Mouse (Mus musculus) lung, adult 2 months (tissue): ENCODE measurements at regions not wholly inside any gene's neighbourhood (a gene's known extent, or its start where the extent isn't known, plus 50 kb on each side); places are given as distances from the start of the nearest gene placed in this dataset.

Source experiments
- DNase-seq: peaks from one replicate; pipeline ENCODE4 v3.0.0; 2022
- H3K4me1 ChIP-seq: fragments of 200-500 bp; 2 replicates; pipeline ENCODE4 v1.6.1; 2011; ENCODE audit warnings: low read length; ENCODE audit not compliant: control insufficient read depth, insufficient read depth
- H3K4me3 ChIP-seq: fragments of 200-500 bp; replicated peaks from 2 replicates; pipeline ENCODE3; 2011; ENCODE audit warnings: low read depth, mild to moderate bottlenecking, control low read depth, low read length; ENCODE audit errors: extremely low read depth
- CTCF ChIP-seq: fragments of 200-500 bp; IDR thresholded peaks from 2 replicates; pipeline ENCODE4 v1.5.1; 2011; ENCODE audit warnings: mild to moderate bottlenecking, low read length, control low read depth; ENCODE audit not compliant: insufficient read depth
- POLR2A ChIP-seq: fragments of 200-500 bp; IDR thresholded peaks from 2 replicates; pipeline ENCODE4 v1.6.1; 2011; ENCODE audit warnings: low read depth, mild to moderate bottlenecking, control low read depth, low read length, borderline replicate concordance; ENCODE audit errors: extremely low read depth
- WGBS: fragments of 180-500 bp; shearing (Covaris S2); methylation state at CpG from one replicate; pipeline ENCODE4 v1.1.7; 2018; 5-methylcytosine and 5-hydroxymethylcytosine counted together

- no peak for DNase-seq
- no peaks in the 10 kb centered on the region for H3K4me1 ChIP-seq
- WGBS = 80% methylated on average over 4 of the region's 4 CpGs
- H3K4me3 ChIP-seq = no peak overlapping the region
- TF ChIP-seq CTCF (no peak), POLR2A (no peak)
Observed at GRCm38 (mm10) chr13:84741231-84741630, 448.0 kb upstream of the Ccnh start.

GRCm38 (mm10) chr13:84748331-84748730 lies 440.9 kb upstream of the Ccnh start:
- TF ChIP-seq POLR2A (no peak), CTCF (no peak)
- Histone ChIP-seq H3K4me1 (no peaks in the 10 kb centered on the region), H3K4me3 (no peak overlapping the region)
- no peak for DNase-seq
- WGBS = 76% methylated on average over 2 of the region's 2 CpGs

- no peak for DNase-seq
- Histone ChIP-seq H3K4me1 (no peaks in the 10 kb centered on the region), H3K4me3 (no peak overlapping the region)
- 95% methylated on average over 1 of the region's 1 CpGs for WGBS
- TF ChIP-seq CTCF (no peak), POLR2A (no peak)
Observed at GRCm38 (mm10) chr13:84749214-84749613, 440.0 kb upstream of the Ccnh start.

GRCm38 (mm10) chr13:84750136-84750535 lies 439.1 kb upstream of the Ccnh start:
- TF ChIP-seq CTCF = no peak
- no peak for TF ChIP-seq POLR2A
- 75% methylated on average over 2 of the region's 2 CpGs for WGBS
- no peak for DNase-seq
- Histone ChIP-seq H3K4me1 (no peaks in the 10 kb centered on the region), H3K4me3 (no peak overlapping the region)

GRCm38 (mm10) chr13:84751576-84752490 lies 437.4 kb upstream of the Ccnh start:
- Histone ChIP-seq H3K4me1 (no peaks in the 10 kb centered on the region), H3K4me3 (no peak overlapping the region)
- DNase-seq = no peak
- 72% methylated on average over 2 of the region's 2 CpGs for WGBS
- TF ChIP-seq CTCF (no peak), POLR2A (no peak)

GRCm38 (mm10) chr13:84752491-84752820 lies 436.8 kb upstream of the Ccnh start:
- Histone ChIP-seq H3K4me1 (no peaks in the 10 kb centered on the region), H3K4me3 (no peak overlapping the region)
- DNase-seq = no peak
- 76% methylated on average over 4 of the region's 4 CpGs for WGBS
- no peak for TF ChIP-seq POLR2A
- TF ChIP-seq CTCF = no peak

GRCm38 (mm10) chr13:84753751-84754500 lies 435.3 kb upstream of the Ccnh start:
- WGBS = 82% methylated on average over 4 of the region's 4 CpGs
- no peak overlapping the region for H3K4me3 ChIP-seq
- no peak for TF ChIP-seq POLR2A
- no peak for TF ChIP-seq CTCF
- DNase-seq = no peak
- H3K4me1 ChIP-seq = no peaks in the 10 kb centered on the region

GRCm38 (mm10) chr13:84754821-84755725 lies 434.1 kb upstream of the Ccnh start:
- no peak for TF ChIP-seq CTCF
- H3K4me3 ChIP-seq = no peak overlapping the region
- no peak for DNase-seq
- WGBS = 87% methylated on average over 8 of the region's 8 CpGs
- H3K4me1 ChIP-seq = no peaks in the 10 kb centered on the region

GRCm38 (mm10) chr13:84756796-84757335 lies 432.3 kb upstream of the Ccnh start:
- no peak overlapping the region for H3K4me3 ChIP-seq
- no peaks in the 10 kb centered on the region for H3K4me1 ChIP-seq
- WGBS = 93% methylated on average over 6 of the region's 6 CpGs
- TF ChIP-seq POLR2A = no peak
- DNase-seq = no peak
